Mouse (Mus musculus): ENCODE data around the gene Dcxr. TPM values are rescaled to one million over a fixed set of nuclear protein-coding genes. Genes with fewer than 3 reads are reported as not detected.

The Dcxr gene
- polyA plus RNA-seq, 2 experiments: 18.5 to 21.8 TPM

GRCm38 (mm10) chr11:120686650-120687272 is 40.3 kb downstream of the Dcxr start:
- Histone ChIP-seq H3K36me3 (ENCODE audit: control insufficient read depth, insufficient read depth, low read length) (peaks cover 62% of the 10 kb centered on the region), H3K27me3 (ENCODE audit: control insufficient read depth, insufficient read depth, low read length) (no peaks in the 10 kb centered on the region), H3K4me1 (ENCODE audit: control insufficient read depth, insufficient read depth, low read length) (no peaks in the 10 kb centered on the region), H3K27ac (replicated peaks; ENCODE audit: low read depth, low read length) (peak overlapping the region; percentile 63), H3K4me3 (replicated peaks; ENCODE audit: low read length) (no peak overlapping the region), H3K9ac (ENCODE audit: low read depth, low read length, severe bottlenecking) (no peak overlapping the region), H3K4me2 (replicated peaks; ENCODE audit: low read depth, low read length, severe bottlenecking) (no peak overlapping the region), H3K9me3 (ENCODE audit: control insufficient read depth, low read length) (no peaks in the 10 kb centered on the region)
- DNase-seq (ENCODE audit: low spot score) (peak; percentile 49), ATAC-seq (ENCODE audit: low FRiP score, low read depth) (0 out of 2 replicates have a peak, but pooled peaks have one; percentile 51)
- 73% methylated on average over 20 of the region's 20 CpGs for WGBS
- TF ChIP-seq POLR2A (IDR thresholded peaks at IDR 0.05; ENCODE audit: borderline replicate concordance, extremely low read depth, insufficient read depth, insufficient read length): no peak

GRCm38 (mm10) chr11:120684660-120685059 is 42.4 kb downstream of the Dcxr start:
- Histone ChIP-seq H3K27me3 (ENCODE audit: control insufficient read depth, insufficient read depth, low read length) (no peaks in the 10 kb centered on the region), H3K9ac (ENCODE audit: low read depth, low read length, severe bottlenecking) (no peak overlapping the region), H3K27ac (replicated peaks; ENCODE audit: low read depth, low read length) (no peak overlapping the region), H3K4me1 (ENCODE audit: control insufficient read depth, insufficient read depth, low read length) (no peaks in the 10 kb centered on the region), H3K4me3 (replicated peaks; ENCODE audit: low read length) (no peak overlapping the region), H3K4me2 (replicated peaks; ENCODE audit: low read depth, low read length, severe bottlenecking) (no peak overlapping the region), H3K9me3 (ENCODE audit: control insufficient read depth, low read length) (no peaks in the 10 kb centered on the region), H3K36me3 (ENCODE audit: control insufficient read depth, insufficient read depth, low read length) (peaks cover 66% of the 10 kb centered on the region)
- TF ChIP-seq POLR2A (IDR thresholded peaks at IDR 0.05; ENCODE audit: borderline replicate concordance, extremely low read depth, insufficient read depth, insufficient read length): no peak
- no peak for ATAC-seq (ENCODE audit: low FRiP score, low read depth)
- WGBS: 77% methylated on average over 2 of the region's 2 CpGs
- DNase-seq (ENCODE audit: low spot score): no peak

GRCm38 (mm10) chr11:120684086-120684485 is 43.0 kb downstream of the Dcxr start:
- Histone ChIP-seq H3K36me3 (ENCODE audit: control insufficient read depth, insufficient read depth, low read length) (peaks cover 66% of the 10 kb centered on the region), H3K4me2 (replicated peaks; ENCODE audit: low read depth, low read length, severe bottlenecking) (no peak overlapping the region), H3K4me3 (replicated peaks; ENCODE audit: low read length) (no peak overlapping the region), H3K9ac (ENCODE audit: low read depth, low read length, severe bottlenecking) (no peak overlapping the region), H3K9me3 (ENCODE audit: control insufficient read depth, low read length) (no peaks in the 10 kb centered on the region), H3K4me1 (ENCODE audit: control insufficient read depth, insufficient read depth, low read length) (no peaks in the 10 kb centered on the region), H3K27me3 (ENCODE audit: control insufficient read depth, insufficient read depth, low read length) (no peaks in the 10 kb centered on the region), H3K27ac (replicated peaks; ENCODE audit: low read depth, low read length) (no peak overlapping the region)
- DNase-seq (ENCODE audit: low spot score) (no peak), ATAC-seq (ENCODE audit: low FRiP score, low read depth) (no peak)
- WGBS: 70% methylated on average over 2 of the region's 2 CpGs
- TF ChIP-seq POLR2A (IDR thresholded peaks at IDR 0.05; ENCODE audit: borderline replicate concordance, extremely low read depth, insufficient read depth, insufficient read length): no peak

- no peaks in the 10 kb centered on the region for H3K27me3 ChIP-seq (ENCODE audit: control insufficient read depth, insufficient read depth, low read length)
- no peak overlapping the region for H3K9ac ChIP-seq (ENCODE audit: low read depth, low read length, severe bottlenecking)
- no peak overlapping the region for H3K4me3 ChIP-seq (replicated peaks; ENCODE audit: low read length)
- H3K9me3 ChIP-seq (ENCODE audit: control insufficient read depth, low read length): no peaks in the 10 kb centered on the region
- WGBS: 97% methylated on average over 3 of the region's 3 CpGs
- H3K27ac ChIP-seq (replicated peaks; ENCODE audit: low read depth, low read length): no peak overlapping the region
- H3K4me2 ChIP-seq (replicated peaks; ENCODE audit: low read depth, low read length, severe bottlenecking): no peak overlapping the region
- no peak for DNase-seq (ENCODE audit: low spot score)
- no peak for TF ChIP-seq POLR2A (IDR thresholded peaks at IDR 0.05; ENCODE audit: borderline replicate concordance, extremely low read depth, insufficient read depth, insufficient read length)
- H3K4me1 ChIP-seq (ENCODE audit: control insufficient read depth, insufficient read depth, low read length): no peaks in the 10 kb centered on the region
- peaks cover 64% of the 10 kb centered on the region for H3K36me3 ChIP-seq (ENCODE audit: control insufficient read depth, insufficient read depth, low read length)
- no peak for ATAC-seq (ENCODE audit: low FRiP score, low read depth)
Observed at GRCm38 (mm10) chr11:120683536-120683935, 43.5 kb downstream of the Dcxr start.

GRCm38 (mm10) chr11:120682683-120683082 is 44.4 kb downstream of the Dcxr start:
- ATAC-seq (ENCODE audit: low FRiP score, low read depth) (no peak), DNase-seq (ENCODE audit: low spot score) (no peak)
- no peak overlapping the region for H3K4me2 ChIP-seq (replicated peaks; ENCODE audit: low read depth, low read length, severe bottlenecking)
- no peak overlapping the region for H3K4me3 ChIP-seq (replicated peaks; ENCODE audit: low read length)
- H3K9me3 ChIP-seq (ENCODE audit: control insufficient read depth, low read length): no peaks in the 10 kb centered on the region
- peaks cover 67% of the 10 kb centered on the region for H3K36me3 ChIP-seq (ENCODE audit: control insufficient read depth, insufficient read depth, low read length)
- H3K9ac ChIP-seq (ENCODE audit: low read depth, low read length, severe bottlenecking): no peak overlapping the region
- no peaks in the 10 kb centered on the region for H3K27me3 ChIP-seq (ENCODE audit: control insufficient read depth, insufficient read depth, low read length)
- WGBS: 88% methylated on average over 5 of the region's 5 CpGs
- H3K27ac ChIP-seq (replicated peaks; ENCODE audit: low read depth, low read length): no peak overlapping the region
- TF ChIP-seq POLR2A (IDR thresholded peaks at IDR 0.05; ENCODE audit: borderline replicate concordance, extremely low read depth, insufficient read depth, insufficient read length): no peak
- no peaks in the 10 kb centered on the region for H3K4me1 ChIP-seq (ENCODE audit: control insufficient read depth, insufficient read depth, low read length)

Measured in limb, embryonic 14.5 days (tissue).